In the genomic region with DNA sequence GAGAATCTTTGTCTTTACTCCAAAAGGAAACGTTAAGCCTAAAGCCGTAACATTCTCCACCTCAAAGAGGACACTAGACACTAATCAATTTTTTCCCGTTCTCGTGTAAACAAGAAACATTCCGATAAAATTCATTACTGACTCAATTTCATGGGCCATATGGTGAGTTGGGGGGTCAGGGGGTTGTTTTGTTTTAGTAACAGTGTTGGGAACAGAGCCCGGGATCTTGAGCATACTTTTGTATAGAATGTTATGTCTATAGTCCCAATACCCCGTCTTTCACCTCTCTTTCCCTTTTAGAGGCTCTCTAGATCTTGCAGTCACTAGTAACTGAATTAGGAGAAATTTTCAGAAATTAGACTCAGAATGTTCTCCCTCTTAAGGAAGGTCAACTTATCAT, we compare ENCODE assay signal across 24 mouse cellular contexts.
DNase-seq lines count a peak whose midpoint lies in the region; ATAC-seq and TF ChIP-seq lines count a peak whose summit lies in the region.
"Had no signal": no experiment of that assay in that cellular context is flagged by ENCODE, and none has a peak within 500 bp of the region (broad histone marks: within the 10 kb centered on the region; RNA-seq: fewer than 3 reads in every experiment).

No protein-coding gene starts in this region.

- 74% methylated on average over 7 of the region's 7 CpGs for WGBS in limb, embryonic 12.5 days
- 93% methylated on average over 7 of the region's 7 CpGs for WGBS in limb, embryonic 10.5 days
- WGBS in embryonic facial prominence, embryonic 13.5 days: 64% methylated on average over 7 of the region's 7 CpGs
- 82% methylated on average over 7 of the region's 7 CpGs for WGBS in lung, adult 2 months

- H3K9ac ChIP-seq in limb, embryonic 12.5 days (replicated peaks): no peak overlapping the region
- H3K9ac ChIP-seq in embryonic facial prominence, embryonic 13.5 days: no peak overlapping the region
- H3K9ac ChIP-seq: forebrain, embryonic 12.5 days; hindbrain, embryonic 12.5 days had no signal

- H3K4me3 ChIP-seq in limb, embryonic 12.5 days (replicated peaks): no peak overlapping the region
- H3K4me3 ChIP-seq in limb, embryonic 10.5 days: no peak overlapping the region
- no peak overlapping the region for H3K4me3 ChIP-seq in embryonic facial prominence, embryonic 13.5 days
- H3K4me3 ChIP-seq in embryonic fibroblast, embryonic 13.5 days (ENCODE audit: insufficient read depth, low read length): no peak overlapping the region
- H3K4me3 ChIP-seq in lung, adult 2 months (replicated peaks; ENCODE audit: extremely low read depth, low read depth, low read length): no peak overlapping the region
- H3K4me3 ChIP-seq: forebrain, embryonic 12.5 days; heart, embryonic 10.5 days; hindbrain, embryonic 12.5 days had no signal

- no peaks in the 10 kb centered on the region for H3K4me1 ChIP-seq in limb, embryonic 12.5 days (replicated peaks)
- H3K4me1 ChIP-seq in limb, embryonic 10.5 days: no peaks in the 10 kb centered on the region
- H3K4me1 ChIP-seq in embryonic facial prominence, embryonic 13.5 days: peaks cover 3% of the 10 kb centered on the region; the same call in 1 of the 2 replicates
- peaks cover 10% of the 10 kb centered on the region for H3K4me1 ChIP-seq in embryonic fibroblast, embryonic 13.5 days (ENCODE audit: control insufficient read depth, insufficient read depth, low read length)
- H3K4me1 ChIP-seq in lung, adult 2 months (ENCODE audit: control insufficient read depth, insufficient read depth, low read length): no peaks in the 10 kb centered on the region
- H3K4me1 ChIP-seq: forebrain, embryonic 12.5 days; heart, embryonic 10.5 days; hindbrain, embryonic 12.5 days had no signal

- no peak for ATAC-seq in limb, embryonic 12.5 days (ENCODE audit: insufficient number of reproducible peaks, insufficient read depth, low FRiP score, low TSS enrichment, low read depth)
- ATAC-seq in embryonic facial prominence, embryonic 13.5 days (ENCODE audit: insufficient number of reproducible peaks, insufficient read depth, low FRiP score, low TSS enrichment, low read depth): no peak
- ATAC-seq: CD4-positive, CD25-positive, alpha-beta regulatory T cell, adult 4 months; forebrain, embryonic 16.5 days; hindbrain, embryonic 16.5 days; inflammation-experienced regulatory T-cells, adult 6 months; intestine, postnatal 0 days had no signal

- H3K9me3 ChIP-seq in limb, embryonic 12.5 days: no peaks in the 10 kb centered on the region
- no peaks in the 10 kb centered on the region for H3K9me3 ChIP-seq in limb, embryonic 10.5 days (replicated peaks)
- no peaks in the 10 kb centered on the region for H3K9me3 ChIP-seq in embryonic facial prominence, embryonic 13.5 days
- H3K9me3 ChIP-seq: forebrain, embryonic 12.5 days; G1E; heart, embryonic 10.5 days; hindbrain, embryonic 12.5 days had no signal

- no peak overlapping the region for H3K4me2 ChIP-seq in limb, embryonic 12.5 days
- H3K4me2 ChIP-seq in embryonic facial prominence, embryonic 13.5 days: peak overlapping the region; percentile 32
- H3K4me2 ChIP-seq: forebrain, embryonic 12.5 days; hindbrain, embryonic 12.5 days had no signal

- H3K27ac ChIP-seq in limb, embryonic 12.5 days: 0 out of 2 replicates have a peak overlapping the region, but pooled peaks have one; percentile 17
- no peak overlapping the region for H3K27ac ChIP-seq in limb, embryonic 10.5 days
- H3K27ac ChIP-seq in embryonic facial prominence, embryonic 13.5 days: no peak overlapping the region
- H3K27ac ChIP-seq in embryonic fibroblast, embryonic 13.5 days (ENCODE audit: insufficient read depth, low read length): peak overlapping the region; percentile 94
- H3K27ac ChIP-seq: forebrain, embryonic 12.5 days; heart, embryonic 10.5 days; hindbrain, embryonic 12.5 days had no signal

- no peaks in the 10 kb centered on the region for H3K27me3 ChIP-seq in limb, embryonic 12.5 days
- H3K27me3 ChIP-seq in limb, embryonic 10.5 days (ENCODE audit: low read depth, poor library complexity, severe bottlenecking): no peaks in the 10 kb centered on the region
- no peaks in the 10 kb centered on the region for H3K27me3 ChIP-seq in embryonic facial prominence, embryonic 13.5 days
- H3K27me3 ChIP-seq: forebrain, embryonic 12.5 days; hindbrain, embryonic 12.5 days had no signal

- TF ChIP-seq POLR2A in embryonic fibroblast, embryonic 13.5 days (IDR thresholded peaks at IDR 0.05; ENCODE audit: low read depth, low read length): no peak
- no peak for TF ChIP-seq POLR2A in lung, adult 2 months (IDR thresholded peaks at IDR 0.05; ENCODE audit: borderline replicate concordance, extremely low read depth, low read depth, low read length)

- H3K36me3 ChIP-seq in limb, embryonic 12.5 days: no peaks in the 10 kb centered on the region
- H3K36me3 ChIP-seq in limb, embryonic 10.5 days: no peaks in the 10 kb centered on the region
- no peaks in the 10 kb centered on the region for H3K36me3 ChIP-seq in embryonic facial prominence, embryonic 13.5 days
- H3K36me3 ChIP-seq: forebrain, embryonic 12.5 days; G1E; heart, embryonic 10.5 days; hindbrain, embryonic 12.5 days had no signal

- DNase-seq in limb, embryonic 10.5 days (ENCODE audit: low spot score): no peak
- no peak for DNase-seq in left cerebral cortex, adult 8-10 months (ENCODE audit: low spot score in 2 of 2)
- no peak for DNase-seq in embryo, embryonic 10.5 days (ENCODE audit: low spot score)
- DNase-seq in lung, adult 2 months: no peak
- DNase-seq: adrenal gland, postnatal 10 days; B cell, adult 2 months; cerebellum, adult 11 months; cerebellum, adult 9-10 months; cerebellum, postnatal 25 days; gastrocnemius, postnatal 25 days; heart, postnatal 10 days; heart, postnatal 4 days had no signal

- TF ChIP-seq CTCF in embryonic fibroblast, embryonic 13.5 days (IDR thresholded peaks at IDR 0.05; ENCODE audit: borderline replicate concordance, insufficient read depth, low read length): no peak
- TF ChIP-seq CTCF in lung, adult 2 months (IDR thresholded peaks at IDR 0.05; ENCODE audit: insufficient read depth, low read length): no peak

Comparison
In these comparisons a context has a peak if more than half of its experiments do, and no peak if none do; other contexts are left out.
1. H3K27ac ChIP-seq: peak in limb, embryonic 12.5 days (single experiment) and embryonic fibroblast, embryonic 13.5 days (single experiment); none in limb, embryonic 10.5 days (single experiment) and embryonic facial prominence, embryonic 13.5 days (single experiment).